Mouse (Mus musculus): ENCODE results near the gene Zranb1. TPM values are rescaled to one million over a fixed set of nuclear protein-coding genes. Genes with fewer than 3 reads are reported as not detected.

The Zranb1 gene
- polyA plus RNA-seq, 1 experiment from 2014 or later = 11.0 TPM

- Histone ChIP-seq H3K36me3 (replicated peaks) (no peaks in the 10 kb centered on the region), H3K27ac (replicated peaks) (no peak overlapping the region), H3K9me3 (no peaks in the 10 kb centered on the region), H3K4me3 (no peak overlapping the region), H3K27me3 (replicated peaks; ENCODE audit: low read depth, poor library complexity, severe bottlenecking) (no peaks in the 10 kb centered on the region), H3K4me1 (peaks cover 4% of the 10 kb centered on the region; the same call in 1 of the 2 replicates)
- WGBS = 81% methylated on average over 7 of the region's 7 CpGs
- no peak for DNase-seq (ENCODE audit: low spot score)
Observed at GRCm38 (mm10) chr7:132894841-132895555, 35.9 kb upstream of the Zranb1 start.

- DNase-seq (ENCODE audit: low spot score) = no peak
- Histone ChIP-seq H3K27me3 (replicated peaks; ENCODE audit: low read depth, poor library complexity, severe bottlenecking) (no peaks in the 10 kb centered on the region), H3K9me3 (no peaks in the 10 kb centered on the region), H3K36me3 (replicated peaks) (no peaks in the 10 kb centered on the region), H3K4me1 (peaks cover 4% of the 10 kb centered on the region; the same call in 1 of the 2 replicates), H3K27ac (replicated peaks) (no peak overlapping the region), H3K4me3 (no peak overlapping the region)
- WGBS = 87% methylated on average over 9 of the region's 9 CpGs
Observed at GRCm38 (mm10) chr7:132896206-132896815, 34.6 kb upstream of the Zranb1 start.

DNA sequence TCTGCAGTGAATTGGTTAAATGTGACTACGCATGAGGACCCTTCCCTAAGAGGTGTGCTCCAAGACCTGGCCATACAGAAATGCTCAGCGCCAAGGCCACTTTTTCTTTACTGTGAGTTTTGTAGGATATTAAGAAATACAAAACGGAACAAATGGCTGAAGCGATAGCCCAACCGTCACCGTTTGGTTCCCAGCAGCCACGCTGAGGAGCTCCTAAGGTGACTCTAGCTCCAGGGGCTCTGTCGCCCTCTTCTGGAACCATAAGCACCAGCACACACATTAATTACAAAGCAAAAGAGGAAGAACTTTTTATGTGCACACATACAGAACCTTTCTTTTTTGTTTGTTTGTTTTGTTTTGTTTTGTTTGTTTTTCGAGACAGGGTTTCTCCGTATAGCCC, 33.7 kb upstream of the Zranb1 start:
- no peaks in the 10 kb centered on the region for H3K9me3 ChIP-seq
- no peaks in the 10 kb centered on the region for H3K4me1 ChIP-seq
- no peaks in the 10 kb centered on the region for H3K27me3 ChIP-seq (replicated peaks; ENCODE audit: low read depth, poor library complexity, severe bottlenecking)
- 79% methylated on average over 10 of the region's 10 CpGs for WGBS
- DNase-seq (ENCODE audit: low spot score) = no peak
- no peak overlapping the region for H3K4me3 ChIP-seq
- no peaks in the 10 kb centered on the region for H3K36me3 ChIP-seq (replicated peaks)
- H3K27ac ChIP-seq (replicated peaks) = no peak overlapping the region

DNA sequence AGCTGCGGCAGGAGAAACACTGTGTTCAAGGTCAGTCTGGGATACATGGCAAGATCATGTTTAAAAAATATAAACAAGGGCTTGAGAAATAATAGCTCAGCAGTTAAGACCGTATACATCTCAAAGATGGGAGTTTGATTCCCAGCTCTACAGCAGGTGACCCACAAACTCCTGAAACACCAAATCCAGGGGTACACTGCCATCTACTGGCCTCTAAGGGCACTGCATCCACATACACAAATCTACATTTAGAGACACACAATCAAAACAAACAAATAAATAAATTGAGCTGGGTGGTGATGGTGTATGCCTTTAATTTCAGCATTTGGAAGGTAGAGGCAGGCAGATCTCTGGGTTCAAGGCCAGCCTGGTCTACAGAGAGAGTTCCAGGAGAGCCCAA, 32.7 kb upstream of the Zranb1 start:
- Histone ChIP-seq H3K4me1 (no peaks in the 10 kb centered on the region), H3K27me3 (replicated peaks; ENCODE audit: low read depth, poor library complexity, severe bottlenecking) (no peaks in the 10 kb centered on the region), H3K36me3 (replicated peaks) (no peaks in the 10 kb centered on the region), H3K4me3 (no peak overlapping the region), H3K27ac (replicated peaks) (no peak overlapping the region), H3K9me3 (no peaks in the 10 kb centered on the region)
- 89% methylated on average over 2 of the region's 2 CpGs for WGBS
- no peak for DNase-seq (ENCODE audit: low spot score)

- Histone ChIP-seq H3K36me3 (replicated peaks) (no peaks in the 10 kb centered on the region), H3K9me3 (no peaks in the 10 kb centered on the region), H3K27me3 (replicated peaks; ENCODE audit: low read depth, poor library complexity, severe bottlenecking) (no peaks in the 10 kb centered on the region), H3K27ac (replicated peaks) (no peak overlapping the region), H3K4me3 (no peak overlapping the region), H3K4me1 (no peaks in the 10 kb centered on the region)
- no peak for DNase-seq (ENCODE audit: low spot score)
- 61% methylated on average over 2 of the region's 2 CpGs for WGBS
Observed at GRCm38 (mm10) chr7:132900826-132901531, 30.0 kb upstream of the Zranb1 start.

GRCm38 (mm10) chr7:132903796-132904195, 27.1 kb upstream of the Zranb1 start:
- DNase-seq (ENCODE audit: low spot score) = no peak
- peaks cover 9% of the 10 kb centered on the region; the same call in 1 of the 2 replicates for H3K9me3 ChIP-seq
- no peaks in the 10 kb centered on the region for H3K27me3 ChIP-seq (replicated peaks; ENCODE audit: low read depth, poor library complexity, severe bottlenecking)
- H3K27ac ChIP-seq (replicated peaks) = no peak overlapping the region
- WGBS = 82% methylated on average over 3 of the region's 3 CpGs
- H3K4me1 ChIP-seq = no peaks in the 10 kb centered on the region
- H3K4me3 ChIP-seq = no peak overlapping the region
- no peaks in the 10 kb centered on the region for H3K36me3 ChIP-seq (replicated peaks)

DNA sequence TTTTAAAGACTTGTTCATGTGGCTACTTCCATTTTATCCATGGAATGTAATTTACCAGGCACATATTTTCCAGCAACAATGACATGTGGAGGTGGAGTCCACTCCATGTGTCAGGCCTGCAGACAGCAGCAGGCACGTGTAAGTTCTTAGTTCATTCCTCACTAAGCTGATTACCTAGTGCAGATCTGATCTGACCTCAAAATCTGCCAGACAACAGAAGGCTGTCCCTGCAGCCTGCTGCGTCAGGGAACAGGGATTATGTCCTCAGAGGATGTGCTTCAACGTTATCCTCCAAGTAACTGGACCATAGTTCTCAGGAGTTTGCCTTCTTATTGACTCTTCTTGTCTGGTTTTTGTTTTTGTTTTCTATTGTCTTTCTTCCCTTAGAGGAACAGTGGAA, 9.0 kb upstream of the Zranb1 start:
- DNase-seq (ENCODE audit: low spot score) = no peak

DNA sequence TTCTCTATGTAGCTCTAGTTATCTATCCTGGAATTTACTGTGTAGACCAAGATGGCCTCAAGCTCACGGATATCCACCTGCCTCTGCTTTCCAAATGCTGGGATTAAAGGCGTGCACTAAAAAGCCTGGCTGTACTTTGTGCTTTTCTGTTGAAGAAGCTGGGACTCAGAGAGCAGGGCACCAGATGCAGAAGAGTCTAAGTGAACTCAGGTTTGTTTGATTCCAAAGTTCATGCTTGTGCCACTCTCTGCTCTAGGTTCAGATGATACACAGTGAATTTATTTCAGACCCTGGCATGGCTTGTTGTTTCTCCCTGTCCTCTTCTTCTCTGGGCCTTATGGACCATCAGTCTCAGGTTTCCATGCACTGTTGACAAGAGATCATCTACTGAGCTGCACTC, 5.7 kb upstream of the Zranb1 start:
- Histone ChIP-seq H3K27me3 (replicated peaks; ENCODE audit: low read depth, poor library complexity, severe bottlenecking) (no peaks in the 10 kb centered on the region), H3K27ac (replicated peaks) (no peak overlapping the region), H3K4me3 (no peak overlapping the region), H3K36me3 (replicated peaks) (no peaks in the 10 kb centered on the region), H3K9me3 (no peaks in the 10 kb centered on the region), H3K4me1 (peaks cover 4% of the 10 kb centered on the region; the same call in 1 of the 2 replicates)
- no peak for DNase-seq (ENCODE audit: low spot score)
- 75% methylated on average over 2 of the region's 2 CpGs for whole genome bisulfite sequencing

More for the DNA sequence above, 9.0 kb upstream of the Zranb1 start:
- Histone ChIP-seq H3K4me1 (no peaks in the 10 kb centered on the region), H3K27me3 (replicated peaks; ENCODE audit: low read depth, poor library complexity, severe bottlenecking) (no peaks in the 10 kb centered on the region), H3K36me3 (replicated peaks) (no peaks in the 10 kb centered on the region), H3K4me3 (no peak overlapping the region), H3K9me3 (peaks cover 9% of the 10 kb centered on the region; the same call in 1 of the 2 replicates), H3K27ac (replicated peaks) (no peak overlapping the region)
- WGBS = 58% methylated on average over 3 of the region's 3 CpGs

DNA sequence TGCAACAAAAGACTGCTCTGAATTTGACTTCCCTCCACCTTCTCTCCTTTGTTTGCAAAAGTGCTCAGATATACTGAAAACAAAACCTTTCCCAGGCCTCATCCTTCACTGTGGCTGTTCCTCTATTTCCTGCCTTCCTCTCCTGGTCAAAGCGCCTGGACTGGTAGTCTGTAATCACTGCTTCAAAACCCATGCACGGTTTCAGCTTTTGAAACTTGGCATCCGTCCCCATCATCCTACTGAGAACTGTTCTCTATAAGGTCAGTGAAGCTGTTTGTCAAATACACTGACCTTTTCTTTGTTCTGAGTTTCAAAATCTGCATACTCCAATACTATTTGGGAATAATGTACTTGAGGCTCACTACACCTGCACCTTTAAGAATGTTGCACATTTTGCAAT, 3.7 kb upstream of the Zranb1 start:
- no peaks in the 10 kb centered on the region for H3K9me3 ChIP-seq
- DNase-seq (ENCODE audit: low spot score) = no peak
- H3K4me1 ChIP-seq = peaks cover 8% of the 10 kb centered on the region
- H3K36me3 ChIP-seq (replicated peaks) = no peaks in the 10 kb centered on the region
- H3K27me3 ChIP-seq (replicated peaks; ENCODE audit: low read depth, poor library complexity, severe bottlenecking) = no peaks in the 10 kb centered on the region
- WGBS = 66% methylated on average over 3 of the region's 3 CpGs
- no peak overlapping the region for H3K27ac ChIP-seq (replicated peaks)
- H3K4me3 ChIP-seq = no peak overlapping the region

- WGBS = 90% methylated on average over 5 of the region's 5 CpGs
- no peaks in the 10 kb centered on the region for H3K36me3 ChIP-seq (replicated peaks)
- peak overlapping the region; percentile 96; the same call in 1 of the 2 replicates for H3K27ac ChIP-seq (replicated peaks)
- no peak for DNase-seq (ENCODE audit: low spot score)
- H3K27me3 ChIP-seq (replicated peaks; ENCODE audit: low read depth, poor library complexity, severe bottlenecking) = no peaks in the 10 kb centered on the region
- no peaks in the 10 kb centered on the region for H3K9me3 ChIP-seq
- peak overlapping the region; percentile 77 for H3K4me3 ChIP-seq
- peaks cover 18% of the 10 kb centered on the region for H3K4me1 ChIP-seq
Observed at GRCm38 (mm10) chr7:132930055-132930454, 887 bp upstream of the Zranb1 start.

- DNase-seq (ENCODE audit: low spot score) = no peak
- Histone ChIP-seq H3K4me1 (peaks cover 18% of the 10 kb centered on the region), H3K27ac (replicated peaks) (peak overlapping the region; percentile 96), H3K27me3 (replicated peaks; ENCODE audit: low read depth, poor library complexity, severe bottlenecking) (no peaks in the 10 kb centered on the region), H3K36me3 (replicated peaks) (no peaks in the 10 kb centered on the region), H3K9me3 (no peaks in the 10 kb centered on the region), H3K4me3 (peak overlapping the region; percentile 77)
- WGBS = 2% methylated on average over 55 of the region's 55 CpGs
Observed at GRCm38 (mm10) chr7:132931560-132932351, 814 bp downstream of the Zranb1 start.

GRCm38 (mm10) chr7:132933331-132933730, 2.4 kb downstream of the Zranb1 start:
- H3K27ac ChIP-seq (replicated peaks) = no peak overlapping the region
- WGBS = 87% methylated on average over 1 of the region's 1 CpGs
- DNase-seq (ENCODE audit: low spot score) = no peak
- H3K9me3 ChIP-seq = no peaks in the 10 kb centered on the region
- H3K27me3 ChIP-seq (replicated peaks; ENCODE audit: low read depth, poor library complexity, severe bottlenecking) = no peaks in the 10 kb centered on the region
- no peak overlapping the region for H3K4me3 ChIP-seq
- H3K36me3 ChIP-seq (replicated peaks) = no peaks in the 10 kb centered on the region
- H3K4me1 ChIP-seq = peaks cover 18% of the 10 kb centered on the region
